Mouse (Mus musculus) thymus, adult 2 months (tissue): ENCODE data around the gene Ccdc43.

Source experiments
- CTCF ChIP-seq: fragments of 200-500 bp; IDR thresholded peaks from 2 replicates; pipeline ENCODE4 v1.5.1; 2012; ENCODE audit warnings: mild to moderate bottlenecking, control low read depth, low read length, moderate library complexity, borderline replicate concordance; ENCODE audit not compliant: control insufficient read depth, poor library complexity, insufficient read depth; ENCODE audit errors: extremely low read depth
- POLR2A ChIP-seq: fragments of 200-500 bp; IDR thresholded peaks from 2 replicates; pipeline ENCODE4 v1.6.1; 2012; ENCODE audit warnings: mild to moderate bottlenecking, low read length, control low read depth, moderate library complexity; ENCODE audit not compliant: control insufficient read depth, poor library complexity, insufficient read depth; ENCODE audit errors: extremely low read depth

GRCm38 (mm10) chr11:102740634-102741033 lies 43.1 kb upstream of the Ccdc43 start:
- TF ChIP-seq POLR2A, result no peak
- TF ChIP-seq CTCF, result no peak
